Mouse (Mus musculus): ENCODE data around the gene Vmn1r143.
"Not testable (repeated sequence)": the region's sequence is repeated elsewhere in the genome, so short reads cannot be mapped to it uniquely, and the experiment has no call there.

The Vmn1r143 gene

DNA sequence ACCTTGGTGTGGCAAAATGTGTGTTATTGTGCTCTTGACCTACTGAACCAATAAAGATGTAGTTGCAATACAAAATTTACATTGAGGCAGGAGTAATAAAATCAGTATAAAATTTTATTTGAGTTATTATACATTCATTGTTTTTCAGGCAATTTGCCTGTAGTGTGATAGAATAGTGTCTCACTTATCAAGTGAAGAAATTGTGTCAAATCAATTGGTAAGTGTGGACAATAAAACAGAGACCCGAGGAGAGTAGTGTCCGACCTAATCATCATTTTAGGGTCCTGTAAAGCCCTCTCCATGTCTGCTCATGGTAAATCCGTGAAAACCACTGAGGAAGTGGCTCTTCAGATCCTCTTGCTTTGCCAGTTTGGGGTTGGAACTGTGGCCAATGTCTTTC, at the start of gene Vmn1r143:
Gene Vmn1r143 (plus strand): TSS at position 301 of the 400 bp plus-strand sequence.
- DNase-seq (ENCODE audit: low read depth in 1 of 2, low spot score in 2 of 2) = not testable (repeated sequence)

DNA sequence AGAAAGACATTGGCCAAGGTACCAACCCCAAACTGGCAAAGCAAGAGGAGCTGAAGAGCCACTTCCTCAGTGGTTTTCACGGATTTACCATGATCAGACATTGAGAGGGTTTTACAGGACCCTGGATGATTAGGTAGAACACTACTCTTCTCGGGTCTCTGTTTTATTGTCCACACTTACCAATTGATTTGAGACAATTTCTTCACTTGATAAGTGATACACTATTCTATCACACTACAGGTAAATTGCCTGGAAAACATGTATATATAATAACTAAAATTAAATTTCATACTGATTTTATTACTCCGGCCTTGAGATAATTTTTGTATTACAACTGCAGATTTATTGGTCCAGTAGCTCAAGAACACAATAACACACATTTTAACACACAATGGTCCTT, 25.2 kb upstream of the Vmn1r143 start, which contains the start of gene Vmn1r142:
Gene Vmn1r142 (minus strand): TSS at position 101 of the 400 bp plus-strand sequence.
- DNase-seq (ENCODE audit: low read depth in 1 of 2, low spot score in 2 of 2) = not testable (repeated sequence)

DNA sequence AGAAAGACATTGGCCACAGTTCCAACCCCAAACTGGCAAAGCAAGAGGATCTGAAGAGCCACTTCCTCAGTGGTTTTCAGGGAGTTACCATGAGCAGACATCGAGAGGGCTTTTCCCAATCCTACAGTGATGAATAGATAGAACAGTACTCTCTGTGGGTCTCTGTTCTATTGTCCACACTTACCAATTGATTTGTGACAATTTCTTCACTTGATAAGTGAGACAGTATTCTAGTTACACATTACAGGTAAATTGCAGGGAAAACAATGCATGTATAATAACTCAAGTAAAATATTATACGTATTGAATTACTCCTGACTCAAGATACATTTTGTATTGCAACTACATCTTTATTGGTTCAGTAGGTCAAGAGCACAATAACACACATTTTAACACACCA, 12.0 kb downstream of the Vmn1r143 start, which contains the start of gene Gm8653:
Gene Gm8653 (minus strand): TSS at position 101 of the 400 bp plus-strand sequence.
- not testable (repeated sequence) for DNase-seq (ENCODE audit: low read depth in 1 of 2, low spot score in 2 of 2)

DNA sequence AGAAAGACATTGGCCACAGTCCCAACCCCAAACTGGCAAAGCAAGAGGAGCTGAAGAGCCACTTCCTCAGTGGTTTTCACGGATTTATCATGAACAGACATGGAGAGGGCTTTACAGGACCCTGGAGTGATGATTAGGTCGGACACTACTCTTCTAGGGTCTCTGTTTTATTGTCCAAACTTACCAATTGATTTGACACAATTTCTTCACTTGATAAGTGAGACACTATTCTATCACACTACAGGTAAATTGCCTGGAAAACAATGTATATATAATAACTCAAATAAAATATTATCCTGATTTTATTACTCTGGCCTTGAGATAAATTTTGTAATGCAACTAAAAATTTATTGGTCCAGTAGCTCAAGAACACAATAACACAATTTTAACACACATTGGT, 40.2 kb downstream of the Vmn1r143 start, which contains the start of gene Gm8453:
Gene Gm8453 (minus strand): TSS at position 101 of the 400 bp plus-strand sequence.
- not testable (repeated sequence) for DNase-seq (ENCODE audit: low read depth in 1 of 2, low spot score in 2 of 2)

Measured in monocyte, adult 2 months (primary cell).